Mouse (Mus musculus) stomach, embryonic 14.5 days (tissue): ENCODE data around the gene Kif5c. TPM values are rescaled to one million over a fixed set of nuclear protein-coding genes. Genes with fewer than 3 reads are reported as not detected.

Source experiments
- ATAC-seq: fragments of 200-750 bp; cut with Nextera tagmentation; 2 replicates; pipeline ENCODE4 v1.8.0; 2017; ENCODE audit warnings: low read depth, moderate TSS enrichment; ENCODE audit not compliant: insufficient number of reproducible peaks, insufficient read depth, low FRiP score
- H3K27ac ChIP-seq: fragments of 300-500 bp; sonication (generic); 2 replicates; pipeline ENCODE4 v1.5.1; 2014; ENCODE audit warnings: mild to moderate bottlenecking, low read length, moderate library complexity, mixed read lengths
- H3K27me3 ChIP-seq: fragments of 300-500 bp; sonication (generic); 2 replicates; pipeline ENCODE4 v1.6.1; 2014; ENCODE audit warnings: low read length, control low read depth, mixed read lengths; ENCODE audit not compliant: control insufficient read depth, insufficient read depth
- H3K36me3 ChIP-seq: fragments of 300-500 bp; sonication (generic); 2 replicates; pipeline ENCODE4 v1.6.1; 2014; ENCODE audit warnings: mild to moderate bottlenecking, control low read depth, low read length, moderate library complexity, mixed read lengths; ENCODE audit not compliant: control insufficient read depth, insufficient read depth
- H3K4me1 ChIP-seq: fragments of 300-500 bp; sonication (generic); 2 replicates; pipeline ENCODE4 v1.6.1; 2014; ENCODE audit warnings: low read length, control low read depth, mixed read lengths; ENCODE audit not compliant: control insufficient read depth, insufficient read depth
- H3K4me2 ChIP-seq: fragments of 300-500 bp; sonication (generic); replicated peaks from 2 replicates; pipeline ENCODE4 v1.6.1; 2014; ENCODE audit warnings: low read depth, low read length, control low read depth
- H3K4me3 ChIP-seq: fragments of 300-500 bp; sonication (generic); 2 replicates; pipeline ENCODE4 v1.5.1; 2014; ENCODE audit warnings: low read depth, low read length, control low read depth
- H3K9ac ChIP-seq: fragments of 300-500 bp; sonication (generic); replicated peaks from 2 replicates; pipeline ENCODE4 v1.6.1; 2014; ENCODE audit warnings: low read depth, mild to moderate bottlenecking, control low read depth, low read length, moderate library complexity, mixed read lengths
- H3K9me3 ChIP-seq: fragments of 300-500 bp; sonication (generic); 2 replicates; pipeline ENCODE4 v1.6.1; 2016; ENCODE audit warnings: low read depth, low read length, control low read depth; ENCODE audit not compliant: control insufficient read depth
- WGBS: fragments of 180-500 bp; shearing (Covaris S2); extraction: QIAGEN DNeasy Blood & Tissue Kit; methylation state at CpG from one replicate; pipeline ENCODE4 v1.1.7; 2014; 5-methylcytosine and 5-hydroxymethylcytosine counted together
- polyA plus RNA-seq: library from polyadenylated mRNA; unstranded; fragments of >200 nt; fragmentation: Nextera tagmentation; extraction: Ambion mirVana; gene quantifications from 2 replicates; pipeline ENCODE4 v1.2.1, GENCODE M21; 2014

Gene Kif5c
- polyA plus RNA-seq, 1 experiment from 2014 or later: 11.6 TPM

GRCm38 (mm10) chr2:49789078-49789477 lies 170.0 kb downstream of the Kif5c start:
- no peaks in the 10 kb centered on the region for H3K36me3 ChIP-seq
- H3K4me1 ChIP-seq: peaks cover 3% of the 10 kb centered on the region; the same call in 1 of the 2 replicates
- H3K9ac ChIP-seq: no peak overlapping the region
- H3K4me2 ChIP-seq: peak overlapping the region; percentile 98
- H3K4me3 ChIP-seq: 0 out of 2 replicates have a peak overlapping the region, but pooled peaks have one; percentile 1
- 75% methylated on average over 6 of the region's 6 CpGs for WGBS
- H3K27me3 ChIP-seq: no peaks in the 10 kb centered on the region; the same call in 1 of the 2 replicates
- H3K27ac ChIP-seq: no peak overlapping the region
- no peak for ATAC-seq
- no peaks in the 10 kb centered on the region for H3K9me3 ChIP-seq

GRCm38 (mm10) chr2:49789504-49789903 lies 170.4 kb downstream of the Kif5c start:
- 84% methylated on average over 5 of the region's 5 CpGs for WGBS
- no peaks in the 10 kb centered on the region; the same call in 1 of the 2 replicates for H3K27me3 ChIP-seq
- ATAC-seq: no peak

GRCm38 (mm10) chr2:49797444-49798143 lies 178.5 kb downstream of the Kif5c start:
- no peak overlapping the region for H3K4me2 ChIP-seq
- no peak overlapping the region for H3K9ac ChIP-seq
- no peak overlapping the region for H3K27ac ChIP-seq
- H3K9me3 ChIP-seq: no peaks in the 10 kb centered on the region
- 62% methylated on average over 14 of the region's 14 CpGs for WGBS
- no peaks in the 10 kb centered on the region for H3K36me3 ChIP-seq
- no peak overlapping the region for H3K4me3 ChIP-seq
- no peaks in the 10 kb centered on the region for H3K27me3 ChIP-seq
- no peaks in the 10 kb centered on the region for H3K4me1 ChIP-seq
- no peak for ATAC-seq

More at GRCm38 (mm10) chr2:49789504-49789903, 170.4 kb downstream of the Kif5c start:
- Histone ChIP-seq H3K36me3 (no peaks in the 10 kb centered on the region), H3K4me3 (no peak overlapping the region), H3K4me1 (peaks cover 3% of the 10 kb centered on the region; the same call in 1 of the 2 replicates), H3K9me3 (no peaks in the 10 kb centered on the region), H3K27ac (no peak overlapping the region), H3K4me2 (peak overlapping the region; percentile 98; the same call in 1 of the 2 replicates), H3K9ac (no peak overlapping the region)

GRCm38 (mm10) chr2:49804448-49804847 lies 185.3 kb downstream of the Kif5c start:
- Histone ChIP-seq H3K9me3 (no peaks in the 10 kb centered on the region), H3K27me3 (no peaks in the 10 kb centered on the region), H3K27ac (no peak overlapping the region), H3K9ac (no peak overlapping the region), H3K36me3 (no peaks in the 10 kb centered on the region), H3K4me2 (no peak overlapping the region), H3K4me3 (no peak overlapping the region), H3K4me1 (0 out of 2 replicates have a peak, but pooled peaks cover 7% of the 10 kb centered on the region)
- no peak for ATAC-seq
- WGBS: 52% methylated on average over 8 of the region's 8 CpGs

GRCm38 (mm10) chr2:49805736-49806371 lies 186.8 kb downstream of the Kif5c start:
- Histone ChIP-seq H3K36me3 (no peaks in the 10 kb centered on the region), H3K4me1 (0 out of 2 replicates have a peak, but pooled peaks cover 9% of the 10 kb centered on the region), H3K4me2 (no peak overlapping the region), H3K9me3 (no peaks in the 10 kb centered on the region), H3K4me3 (no peak overlapping the region), H3K9ac (no peak overlapping the region), H3K27me3 (no peaks in the 10 kb centered on the region), H3K27ac (no peak overlapping the region)
- WGBS: 80% methylated on average over 11 of the region's 11 CpGs
- no peak for ATAC-seq

GRCm38 (mm10) chr2:49809496-49809895 lies 190.4 kb downstream of the Kif5c start:
- 72% methylated on average over 6 of the region's 6 CpGs for WGBS
- no peak overlapping the region for H3K27ac ChIP-seq
- H3K4me3 ChIP-seq: no peak overlapping the region
- H3K4me1 ChIP-seq: peaks cover 21% of the 10 kb centered on the region
- no peaks in the 10 kb centered on the region for H3K9me3 ChIP-seq
- H3K4me2 ChIP-seq: no peak overlapping the region
- no peaks in the 10 kb centered on the region for H3K36me3 ChIP-seq
- no peaks in the 10 kb centered on the region for H3K27me3 ChIP-seq
- no peak for ATAC-seq
- H3K9ac ChIP-seq: no peak overlapping the region

GRCm38 (mm10) chr2:49811420-49811819 lies 192.3 kb downstream of the Kif5c start:
- Histone ChIP-seq H3K36me3 (no peaks in the 10 kb centered on the region), H3K4me1 (peaks cover 20% of the 10 kb centered on the region), H3K4me3 (no peak overlapping the region), H3K9ac (no peak overlapping the region), H3K9me3 (no peaks in the 10 kb centered on the region), H3K4me2 (peak overlapping the region; percentile 19; the same call in 1 of the 2 replicates), H3K27me3 (no peaks in the 10 kb centered on the region), H3K27ac (peak overlapping the region; percentile 79; the same call in 1 of the 2 replicates)
- WGBS: 29% methylated on average over 11 of the region's 11 CpGs
- ATAC-seq: no peak

GRCm38 (mm10) chr2:49811871-49812363 lies 192.8 kb downstream of the Kif5c start:
- Histone ChIP-seq H3K27ac (peak overlapping the region; percentile 79), H3K36me3 (no peaks in the 10 kb centered on the region), H3K9me3 (no peaks in the 10 kb centered on the region), H3K4me3 (no peak overlapping the region), H3K4me1 (peaks cover 22% of the 10 kb centered on the region), H3K27me3 (no peaks in the 10 kb centered on the region), H3K4me2 (peak overlapping the region; percentile 19; the same call in 1 of the 2 replicates), H3K9ac (no peak overlapping the region)
- WGBS: 20% methylated on average over 4 of the region's 4 CpGs
- no peak for ATAC-seq
